Mouse (Mus musculus): Measurements from ENCODE around the gene Hmcn2. TPM values are rescaled to one million over a fixed set of nuclear protein-coding genes. Genes with fewer than 3 reads are reported as not detected.

Gene Hmcn2
- polyA plus RNA-seq, 1 experiment: 4.1 TPM

- Histone ChIP-seq H3ac (ENCODE audit: control insufficient read depth, insufficient read length, low read depth) (no peak overlapping the region), H3K4me3 (ENCODE audit: insufficient read depth, poor library complexity, severe bottlenecking) (no peak overlapping the region), H3K36me3 (ENCODE audit: control insufficient read depth, insufficient read depth) (no peaks in the 10 kb centered on the region), H3K79me2 (ENCODE audit: control insufficient read depth, insufficient read depth) (no peaks in the 10 kb centered on the region), H3K27me3 (ENCODE audit: control insufficient read depth, insufficient read depth, insufficient read length) (peaks cover 52% of the 10 kb centered on the region), H3K79me3 (ENCODE audit: low read depth) (no peaks in the 10 kb centered on the region)
- TF ChIP-seq MYOD1 (IDR thresholded peaks at IDR 0.05; ENCODE audit: control insufficient read depth, insufficient read length, low read depth) (no peak), FOSL1 (IDR thresholded peaks at IDR 0.05; ENCODE audit: insufficient read depth, low read length, poor library complexity, severe bottlenecking) (no peak), MAX (IDR thresholded peaks at IDR 0.05) (no peak), CEBPB (IDR thresholded peaks at IDR 0.05; ENCODE audit: low read depth) (no peak), USF1 (IDR thresholded peaks at IDR 0.05; ENCODE audit: low read depth) (no peak), MYOG (IDR thresholded peaks at IDR 0.05; ENCODE audit: control insufficient read depth, extremely low read depth, insufficient read length) (no peak), CTCF (IDR thresholded peaks at IDR 0.05; ENCODE audit: control insufficient read depth, insufficient read depth, insufficient read length) (no peak)
Measured at GRCm38 (mm10) chr2:31327186-31327585, 13.0 kb downstream of the Hmcn2 start.

- Histone ChIP-seq H3K4me3 (ENCODE audit: insufficient read depth, poor library complexity, severe bottlenecking) (no peak overlapping the region), H3K36me3 (ENCODE audit: control insufficient read depth, insufficient read depth) (no peaks in the 10 kb centered on the region), H3K27me3 (ENCODE audit: control insufficient read depth, insufficient read depth, insufficient read length) (peaks cover 82% of the 10 kb centered on the region), H3K79me3 (ENCODE audit: low read depth) (no peaks in the 10 kb centered on the region), H3K79me2 (ENCODE audit: control insufficient read depth, insufficient read depth) (no peaks in the 10 kb centered on the region), H3ac (ENCODE audit: control insufficient read depth, insufficient read length, low read depth) (no peak overlapping the region)
- TF ChIP-seq USF1 (IDR thresholded peaks at IDR 0.05; ENCODE audit: low read depth): no peak
- TF ChIP-seq MAX (IDR thresholded peaks at IDR 0.05): no peak
- no peak for TF ChIP-seq MYOG (IDR thresholded peaks at IDR 0.05; ENCODE audit: control insufficient read depth, extremely low read depth, insufficient read length)
- no peak for TF ChIP-seq FOSL1 (IDR thresholded peaks at IDR 0.05; ENCODE audit: insufficient read depth, low read length, poor library complexity, severe bottlenecking)
Measured at GRCm38 (mm10) chr2:31337706-31338330, 23.6 kb downstream of the Hmcn2 start.

- H3K79me3 ChIP-seq (ENCODE audit: low read depth): no peaks in the 10 kb centered on the region
- no peaks in the 10 kb centered on the region for H3K36me3 ChIP-seq (ENCODE audit: control insufficient read depth, insufficient read depth)
- no peak overlapping the region for H3ac ChIP-seq (ENCODE audit: control insufficient read depth, insufficient read length, low read depth)
- no peak overlapping the region for H3K4me3 ChIP-seq (ENCODE audit: insufficient read depth, poor library complexity, severe bottlenecking)
- H3K79me2 ChIP-seq (ENCODE audit: control insufficient read depth, insufficient read depth): no peaks in the 10 kb centered on the region
- no peak for TF ChIP-seq MYOD1 (IDR thresholded peaks at IDR 0.05; ENCODE audit: control insufficient read depth, insufficient read length, low read depth)
- no peak for TF ChIP-seq USF1 (IDR thresholded peaks at IDR 0.05; ENCODE audit: low read depth)
- TF ChIP-seq CTCF (IDR thresholded peaks at IDR 0.05; ENCODE audit: control insufficient read depth, insufficient read depth, insufficient read length): no peak
- TF ChIP-seq FOSL1 (IDR thresholded peaks at IDR 0.05; ENCODE audit: insufficient read depth, low read length, poor library complexity, severe bottlenecking): no peak
- no peak for TF ChIP-seq CEBPB (IDR thresholded peaks at IDR 0.05; ENCODE audit: low read depth)
- TF ChIP-seq MAX (IDR thresholded peaks at IDR 0.05): no peak
- TF ChIP-seq MYOG (IDR thresholded peaks at IDR 0.05; ENCODE audit: control insufficient read depth, extremely low read depth, insufficient read length): no peak
- peaks cover 78% of the 10 kb centered on the region for H3K27me3 ChIP-seq (ENCODE audit: control insufficient read depth, insufficient read depth, insufficient read length)
Measured at GRCm38 (mm10) chr2:31339826-31340225, 25.6 kb downstream of the Hmcn2 start.

- Histone ChIP-seq H3K79me2 (ENCODE audit: control insufficient read depth, insufficient read depth) (no peaks in the 10 kb centered on the region), H3ac (ENCODE audit: control insufficient read depth, insufficient read length, low read depth) (no peak overlapping the region), H3K4me3 (ENCODE audit: insufficient read depth, poor library complexity, severe bottlenecking) (no peak overlapping the region), H3K27me3 (ENCODE audit: control insufficient read depth, insufficient read depth, insufficient read length) (peaks cover 62% of the 10 kb centered on the region), H3K36me3 (ENCODE audit: control insufficient read depth, insufficient read depth) (no peaks in the 10 kb centered on the region), H3K79me3 (ENCODE audit: low read depth) (no peaks in the 10 kb centered on the region)
- TF ChIP-seq USF1 (IDR thresholded peaks at IDR 0.05; ENCODE audit: low read depth) (no peak), MYOD1 (IDR thresholded peaks at IDR 0.05; ENCODE audit: control insufficient read depth, insufficient read length, low read depth) (no peak), MAX (IDR thresholded peaks at IDR 0.05) (no peak), CEBPB (IDR thresholded peaks at IDR 0.05; ENCODE audit: low read depth) (no peak), FOSL1 (IDR thresholded peaks at IDR 0.05; ENCODE audit: insufficient read depth, low read length, poor library complexity, severe bottlenecking) (no peak), CTCF (IDR thresholded peaks at IDR 0.05; ENCODE audit: control insufficient read depth, insufficient read depth, insufficient read length) (no peak), MYOG (IDR thresholded peaks at IDR 0.05; ENCODE audit: control insufficient read depth, extremely low read depth, insufficient read length) (no peak)
Measured at GRCm38 (mm10) chr2:31341726-31342535, 27.7 kb downstream of the Hmcn2 start.

- Histone ChIP-seq H3K27me3 (ENCODE audit: control insufficient read depth, insufficient read depth, insufficient read length) (peaks cover 44% of the 10 kb centered on the region), H3K79me3 (ENCODE audit: low read depth) (no peaks in the 10 kb centered on the region), H3ac (ENCODE audit: control insufficient read depth, insufficient read length, low read depth) (no peak overlapping the region), H3K36me3 (ENCODE audit: control insufficient read depth, insufficient read depth) (no peaks in the 10 kb centered on the region), H3K4me3 (ENCODE audit: insufficient read depth, poor library complexity, severe bottlenecking) (no peak overlapping the region), H3K79me2 (ENCODE audit: control insufficient read depth, insufficient read depth) (no peaks in the 10 kb centered on the region)
- TF ChIP-seq MYOD1 (IDR thresholded peaks at IDR 0.05; ENCODE audit: control insufficient read depth, insufficient read length, low read depth): no peak
Measured at GRCm38 (mm10) chr2:31346096-31346495, 31.9 kb downstream of the Hmcn2 start.

GRCm38 (mm10) chr2:31348373-31348772, 34.2 kb downstream of the Hmcn2 start:
- Histone ChIP-seq H3ac (ENCODE audit: control insufficient read depth, insufficient read length, low read depth) (no peak overlapping the region), H3K27me3 (ENCODE audit: control insufficient read depth, insufficient read depth, insufficient read length) (peaks cover 44% of the 10 kb centered on the region), H3K79me2 (ENCODE audit: control insufficient read depth, insufficient read depth) (no peaks in the 10 kb centered on the region), H3K36me3 (ENCODE audit: control insufficient read depth, insufficient read depth) (no peaks in the 10 kb centered on the region), H3K4me3 (ENCODE audit: insufficient read depth, poor library complexity, severe bottlenecking) (no peak overlapping the region), H3K79me3 (ENCODE audit: low read depth) (no peaks in the 10 kb centered on the region)
- no peak for TF ChIP-seq MYOD1 (IDR thresholded peaks at IDR 0.05; ENCODE audit: control insufficient read depth, insufficient read length, low read depth)
- TF ChIP-seq MYOG (IDR thresholded peaks at IDR 0.05; ENCODE audit: control insufficient read depth, extremely low read depth, insufficient read length): no peak
- no peak for TF ChIP-seq FOSL1 (IDR thresholded peaks at IDR 0.05; ENCODE audit: insufficient read depth, low read length, poor library complexity, severe bottlenecking)
- no peak for TF ChIP-seq CTCF (IDR thresholded peaks at IDR 0.05; ENCODE audit: control insufficient read depth, insufficient read depth, insufficient read length)
- TF ChIP-seq CEBPB (IDR thresholded peaks at IDR 0.05; ENCODE audit: low read depth): no peak
- TF ChIP-seq USF1 (IDR thresholded peaks at IDR 0.05; ENCODE audit: low read depth): no peak
- TF ChIP-seq MAX (IDR thresholded peaks at IDR 0.05): no peak

All from C2C12 (cell line).